Mouse (Mus musculus): ENCODE results near the gene Dppa4. TPM values are rescaled to one million over a fixed set of nuclear protein-coding genes. Genes with fewer than 3 reads are reported as not detected.

Gene Dppa4
- polyA plus RNA-seq, 1 experiment: not detected

DNA sequence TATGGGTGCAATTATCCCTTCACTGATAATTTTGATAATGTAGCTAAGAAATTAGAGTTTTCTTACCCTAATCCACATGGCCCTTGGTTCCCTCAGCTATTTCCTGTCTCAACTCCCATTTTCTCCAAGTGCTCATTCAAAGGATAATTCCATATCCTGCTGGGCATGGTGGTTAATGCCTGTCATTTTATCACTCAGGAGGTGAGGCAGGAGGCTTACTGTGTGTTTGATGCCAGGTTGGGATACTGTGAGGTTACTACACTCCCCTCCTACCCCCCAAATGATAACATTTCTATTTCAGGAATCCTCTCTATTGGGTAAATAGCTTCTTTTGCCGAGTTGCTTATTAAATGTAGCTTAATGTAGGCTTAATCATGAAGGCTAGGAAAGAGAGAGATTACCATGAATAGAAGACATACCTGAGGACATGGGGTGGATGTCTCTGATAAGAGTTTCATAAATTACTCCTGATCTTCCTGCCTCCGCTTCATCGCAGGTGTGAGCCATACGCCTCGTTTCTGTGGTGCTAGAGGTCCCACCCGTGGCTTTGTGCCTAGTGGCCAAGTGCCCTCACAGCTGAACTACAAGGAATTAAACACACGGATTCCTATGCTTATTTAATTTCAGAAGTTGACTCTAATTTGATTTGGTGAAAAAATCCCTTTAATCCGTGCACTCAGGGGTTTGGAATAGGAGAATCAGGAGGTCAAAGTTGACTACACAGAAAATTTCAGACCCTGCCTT, 40.2 kb downstream of the Dppa4 start:
- DNase-seq (ENCODE audit: low spot score): no peak

DNA sequence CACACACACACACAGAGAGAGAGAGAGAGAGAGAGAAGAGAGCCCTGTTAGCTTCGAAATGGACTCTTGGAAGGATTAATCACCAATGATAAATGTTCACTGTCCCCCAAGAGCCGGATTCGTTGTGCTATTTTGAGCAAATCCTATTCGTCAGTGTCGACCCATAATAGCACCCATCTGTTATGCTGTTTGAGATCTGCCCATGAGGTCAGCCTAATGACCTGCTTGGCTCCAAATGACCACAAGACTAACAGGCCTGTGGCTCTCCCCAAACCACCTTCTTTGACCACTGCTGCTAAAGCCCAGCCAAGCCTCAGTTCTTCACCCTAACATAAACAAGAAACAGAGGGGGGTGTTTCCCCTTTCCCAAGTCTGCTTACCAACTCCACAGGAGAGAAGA, 43.4 kb downstream of the Dppa4 start:
- DNase-seq (ENCODE audit: low spot score): no peak

DNA sequence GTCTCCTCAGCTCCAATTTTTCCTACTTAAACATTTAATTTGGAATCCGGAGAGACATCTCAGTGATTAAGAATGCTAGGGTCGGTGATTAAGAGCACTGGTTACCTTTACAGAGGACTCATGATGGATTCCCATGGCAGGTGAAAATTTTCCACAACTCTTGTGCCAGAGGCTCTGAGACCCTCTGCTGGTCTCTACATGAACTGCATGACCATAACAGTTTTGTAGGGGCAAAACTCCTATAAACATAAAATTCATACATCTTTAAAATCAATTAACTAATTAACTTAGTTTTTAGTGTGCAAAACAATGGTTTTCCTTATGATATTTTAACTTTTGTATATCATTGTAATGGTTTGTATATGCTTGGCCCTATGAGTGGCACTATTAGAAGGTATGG, 44.9 kb downstream of the Dppa4 start:
- no peak for DNase-seq (ENCODE audit: low spot score)

DNA sequence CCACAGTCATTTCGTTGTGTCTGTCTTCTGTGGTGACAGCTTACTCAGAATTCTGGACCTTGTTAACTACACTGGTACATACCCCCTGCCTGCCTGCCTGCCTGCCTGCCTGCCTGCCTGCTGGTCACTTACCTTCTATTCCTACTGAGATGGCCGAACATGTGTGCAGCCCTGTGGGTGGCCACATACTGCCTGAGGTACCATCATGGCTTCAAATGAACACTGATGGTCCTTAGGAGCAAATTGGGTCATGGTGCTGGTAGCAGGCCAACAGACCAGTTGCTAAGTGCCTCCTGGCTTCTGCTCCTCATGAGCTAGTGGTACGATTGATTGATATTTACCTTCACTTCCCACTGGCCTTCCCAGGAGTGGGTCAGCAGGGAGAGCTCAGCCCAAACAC, 48.3 kb downstream of the Dppa4 start:
- no peak for DNase-seq (ENCODE audit: low spot score)

DNA sequence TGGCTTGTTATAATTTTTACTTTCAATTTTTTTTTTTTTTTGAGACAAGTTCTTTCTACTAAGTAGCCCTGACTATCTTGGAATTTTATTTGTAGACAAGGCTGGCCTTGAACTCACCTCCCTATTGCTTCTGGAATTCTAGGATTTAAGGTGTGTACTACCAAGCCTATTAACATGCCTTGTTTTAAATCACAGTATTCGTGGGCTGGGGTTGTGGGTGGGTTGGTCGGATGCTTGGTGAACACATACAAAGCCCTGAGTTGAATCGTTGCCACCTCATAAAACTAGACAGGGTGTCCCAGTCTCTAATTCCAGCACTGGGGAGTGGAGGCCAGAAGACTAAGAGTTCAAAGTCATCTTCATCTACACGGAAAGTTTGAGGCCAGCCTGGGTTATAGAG, 51.8 kb downstream of the Dppa4 start:
- no peak for DNase-seq (ENCODE audit: low spot score)

Other genes starting within 250 kb of the Dppa4 start
- gene Dppa2, start 20.2 kb downstream of the Dppa4 start, polyA plus RNA-seq (2012; rRNA removed): not detected in 2 replicates
- gene Gm5485, start 128.7 kb downstream of the Dppa4 start, polyA plus RNA-seq (2012; rRNA removed): not detected in 2 replicates
- 0.18 TPM in 2 replicates for gene Morc1, start 147.5 kb downstream of the Dppa4 start, polyA plus RNA-seq (2012; rRNA removed)